In genomic region chr11:103231367-103231766, GRCm38 (mm10) we compare ENCODE assay signal across 41 mouse cellular contexts. TPM values are rescaled to one million over a fixed set of nuclear protein-coding genes. Genes with fewer than 3 reads are reported as not detected.
"Had no signal": no experiment of that assay in that cellular context is flagged by ENCODE, and none has a peak within 500 bp of the region (broad histone marks: within the 10 kb centered on the region; RNA-seq: fewer than 3 reads in every experiment).

No protein-coding gene starts in this region.

- H3K4me3 ChIP-seq: left cerebral cortex, adult 2 months; limb, embryonic 10.5 days; limb, embryonic 12.5 days; limb, embryonic 13.5 days; limb, embryonic 15.5 days; liver, embryonic 12.5 days; liver, embryonic 13.5 days; liver, embryonic 15.5 days; lung, embryonic 15.5 days; megakaryocyte, embryonic 14.5 days; midbrain, embryonic 10.5 days; midbrain, embryonic 12.5 days; midbrain, embryonic 13.5 days; midbrain, embryonic 15.5 days; myocyte had no signal

- H3K27me3 ChIP-seq: limb, embryonic 12.5 days; limb, embryonic 13.5 days; limb, embryonic 15.5 days; liver, embryonic 12.5 days; liver, embryonic 13.5 days; liver, embryonic 15.5 days; lung, embryonic 15.5 days; midbrain, embryonic 12.5 days; midbrain, embryonic 13.5 days; midbrain, embryonic 15.5 days had no signal

- DNase-seq: left cerebral cortex, postnatal 4 days; liver; liver, embryonic 13.5 days; liver, postnatal 0 days; lung, adult 18-20 months; lung, adult 2 months; lung, embryonic 14.5 days; lung, postnatal 10 days; lung, postnatal 14 days; lung, postnatal 36 days; lung, postnatal 4 days; midbrain, embryonic 14.5 days had no signal

- H3K9ac ChIP-seq: limb, embryonic 12.5 days; limb, embryonic 13.5 days; limb, embryonic 15.5 days; liver, embryonic 12.5 days; liver, embryonic 13.5 days; liver, embryonic 14.5 days; liver, embryonic 15.5 days; liver, postnatal 0 days; lung, embryonic 14.5 days; lung, embryonic 15.5 days; midbrain, embryonic 12.5 days; midbrain, embryonic 13.5 days; midbrain, embryonic 15.5 days had no signal

- H3K4me1 ChIP-seq: liver, embryonic 12.5 days; liver, embryonic 13.5 days; liver, embryonic 15.5 days; midbrain, embryonic 12.5 days; midbrain, embryonic 13.5 days; midbrain, embryonic 15.5 days had no signal

- H3K27ac ChIP-seq: left cerebral cortex, adult 2 months; limb, embryonic 12.5 days; limb, embryonic 13.5 days; limb, embryonic 15.5 days; liver, embryonic 12.5 days; liver, embryonic 13.5 days; liver, embryonic 14.5 days; liver, embryonic 15.5 days; lung, embryonic 15.5 days; macrophage; midbrain, embryonic 10.5 days; midbrain, embryonic 12.5 days; midbrain, embryonic 13.5 days; midbrain, embryonic 15.5 days had no signal

RNA-seq across cellular contexts. Expression of gene Spata32, which starts 13.1 kb away (rescaled TPM):
- total RNA-seq: liver, adult 2 months; megakaryocyte progenitor cell, adult 5-6 weeks; megakaryocyte, adult 5-6 weeks; megakaryocyte-erythroid progenitor cell, adult 5-6 weeks; monocyte, adult 5-6 weeks had no signal
- polyA plus RNA-seq: limb, embryonic 10.5 days; limb, embryonic 11.5 days; limb, embryonic 12.5 days; limb, embryonic 13.5 days; limb, embryonic 14.5 days; limb, embryonic 15.5 days; liver, adult 2 months; liver, embryonic 11.5 days; liver, embryonic 12.5 days; liver, embryonic 13.5 days; liver, embryonic 14.5 days; liver, embryonic 15.5 days; liver, embryonic 16.5 days; liver, postnatal 0 days; lung, adult 2 months; lung, embryonic 14.5 days; lung, embryonic 15.5 days; lung, embryonic 16.5 days; lung, postnatal 0 days; macrophage; midbrain, embryonic 10.5 days; midbrain, embryonic 11.5 days; midbrain, embryonic 12.5 days had no signal

RNA-seq across cellular contexts. Expression of gene 1700023F06Rik, which starts 23.0 kb away (rescaled TPM):
- total RNA-seq: liver, adult 2 months; megakaryocyte, adult 5-6 weeks; megakaryocyte-erythroid progenitor cell, adult 5-6 weeks; midbrain, postnatal 0 days; monocyte, adult 5-6 weeks had no signal
- polyA plus RNA-seq: liver, adult 2 months; liver, embryonic 13.5 days; liver, embryonic 14.5 days; liver, embryonic 16.5 days; macrophage; midbrain, embryonic 12.5 days; myocyte had no signal
